Mouse (Mus musculus): ENCODE results near the gene Cfap97d1.

The Cfap97d1 gene

DNA sequence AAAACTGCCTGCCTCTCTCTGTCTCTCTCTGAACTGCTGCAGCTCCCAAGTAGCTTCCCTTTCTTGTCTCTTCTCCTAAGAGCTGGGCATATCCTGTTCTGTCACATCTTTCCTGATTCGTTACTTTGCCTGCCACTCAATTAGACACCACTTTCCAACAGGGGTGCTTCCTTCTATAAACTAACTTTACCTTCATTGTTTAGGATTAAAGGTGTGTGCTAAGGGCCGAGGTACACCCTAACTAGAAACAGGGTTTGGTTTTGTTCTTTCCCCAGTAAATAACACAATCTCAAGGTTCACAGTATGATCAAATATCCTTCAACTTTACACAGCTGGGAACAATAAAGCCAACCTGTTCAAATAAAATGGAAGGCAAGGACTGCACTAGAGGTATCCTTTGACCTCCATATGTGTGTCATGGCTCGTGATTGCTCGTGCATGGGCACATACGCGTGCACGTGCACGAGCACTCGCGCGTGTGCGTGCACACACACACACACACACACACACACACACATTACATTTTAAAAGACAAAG lies 49.0 kb downstream of the Cfap97d1 start:
- intact Hi-C loops (cut with DNase I): no loop called here

DNA sequence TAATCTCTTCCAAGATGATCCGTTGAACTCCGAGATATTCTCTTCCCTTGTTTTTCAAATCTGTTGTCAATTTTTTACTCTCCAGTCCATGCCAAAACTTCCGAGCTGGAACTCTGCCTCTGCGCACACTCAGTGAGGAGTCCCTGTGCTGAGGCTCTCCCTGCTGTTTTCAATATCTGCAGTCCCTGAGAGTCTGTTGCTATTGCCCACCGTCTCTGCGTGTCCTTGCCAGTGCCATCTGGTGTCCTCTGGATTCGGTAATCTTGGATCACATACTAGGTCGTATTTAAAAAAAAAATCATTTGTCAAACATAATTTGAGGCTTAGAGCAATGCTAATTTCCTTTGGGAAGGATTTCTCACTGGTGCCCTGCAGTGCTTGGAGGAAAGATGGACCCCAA lies 50.8 kb downstream of the Cfap97d1 start:
- intact Hi-C loops (cut with DNase I): no loop called here

DNA sequence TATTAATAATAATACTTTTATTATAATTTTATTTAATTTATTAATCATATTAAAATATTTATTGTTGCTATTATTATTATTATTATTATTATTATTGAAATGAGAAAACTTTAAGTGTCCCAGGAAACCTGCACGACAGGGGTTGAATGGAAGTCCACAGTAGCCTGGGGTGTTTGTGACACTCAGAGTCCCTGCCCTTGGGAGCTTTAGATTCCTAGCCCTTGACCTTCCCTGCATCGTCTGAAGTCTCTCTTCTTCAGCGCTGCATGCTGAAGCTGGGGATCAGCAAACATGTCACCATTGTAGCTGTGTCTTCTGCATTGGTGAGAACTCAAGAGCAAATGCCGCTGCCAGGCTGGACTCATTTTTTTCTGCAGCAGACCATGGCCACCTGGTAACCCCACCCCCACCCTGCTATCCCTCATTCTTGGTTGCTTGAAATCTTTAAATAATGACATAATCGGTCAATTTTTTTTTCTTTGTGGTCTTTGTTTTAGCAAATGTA lies 51.4 kb downstream of the Cfap97d1 start:
- intact Hi-C loops (cut with DNase I): no loop called here

DNA sequence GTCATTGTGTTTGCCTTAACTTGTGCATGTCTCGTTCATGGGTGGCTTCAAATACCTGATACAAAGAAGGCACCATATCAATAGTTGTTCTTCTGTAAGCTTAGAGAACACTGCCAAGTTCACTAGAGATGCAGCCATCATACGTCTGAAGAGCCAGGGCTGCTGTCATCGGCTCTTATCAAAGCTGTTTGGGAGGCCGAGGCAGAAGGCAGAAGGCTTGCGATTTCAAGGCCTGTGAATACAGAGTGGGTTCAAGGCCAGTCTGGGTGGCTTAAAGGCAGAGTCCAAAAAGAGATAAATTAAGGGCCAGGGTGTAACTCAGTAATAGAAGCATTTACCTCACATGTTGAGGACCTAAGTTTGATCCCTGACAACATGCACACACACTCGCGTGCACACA lies 52.3 kb downstream of the Cfap97d1 start:
- intact Hi-C loops (cut with DNase I): no loop called here

DNA sequence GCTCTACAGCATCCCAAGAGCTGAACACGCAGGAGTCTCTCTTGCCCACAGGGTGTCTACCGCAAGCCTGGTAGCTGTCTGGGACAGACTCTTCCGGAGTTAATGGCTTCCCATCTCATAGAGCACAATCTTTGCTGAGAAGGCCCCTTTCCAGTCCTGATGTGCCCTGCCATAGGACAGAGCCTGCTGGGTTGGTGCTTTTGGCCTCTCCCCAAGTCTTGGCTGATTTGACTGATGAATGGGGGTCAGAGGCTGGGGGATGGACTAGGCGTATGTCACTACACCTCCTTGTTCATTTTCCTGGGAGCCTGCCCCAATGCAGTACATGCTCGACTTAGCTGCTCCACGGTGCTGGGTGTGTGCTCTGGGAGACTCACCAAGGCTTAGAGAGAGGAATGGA lies 53.7 kb downstream of the Cfap97d1 start:
- intact Hi-C loops (cut with DNase I): no loop called here

DNA sequence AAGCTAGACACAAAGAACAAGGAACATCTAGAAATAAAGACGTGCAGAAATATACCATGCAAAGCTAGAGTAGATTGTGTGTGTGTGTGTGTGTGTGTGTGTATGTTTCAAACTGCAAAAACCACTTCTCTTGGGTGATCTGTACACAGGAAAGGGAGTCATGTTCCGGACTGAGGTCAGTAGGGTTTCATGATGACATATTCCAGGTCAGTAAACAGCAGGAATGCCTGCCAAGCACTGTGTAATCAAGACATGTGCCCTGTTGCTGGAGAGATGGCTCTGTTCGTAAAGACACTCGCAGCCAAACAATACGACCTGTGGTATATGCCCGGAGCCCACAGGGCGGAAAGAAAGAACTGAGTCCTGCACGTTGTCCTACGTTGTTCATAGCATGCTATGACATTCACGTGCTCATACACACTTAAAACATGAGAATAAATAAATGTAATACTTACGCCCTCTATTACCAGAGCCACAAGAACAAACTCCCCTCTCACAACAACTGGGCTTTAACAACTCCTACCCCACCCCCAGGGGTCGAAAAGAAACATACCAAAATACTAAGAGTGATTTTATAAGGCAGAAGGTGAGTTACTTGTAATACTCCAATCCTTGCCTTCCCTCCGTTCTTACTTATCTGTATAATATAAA lies 55.5 kb downstream of the Cfap97d1 start:
- intact Hi-C loops (cut with DNase I): loop anchor here (1.0 to 5.0 kb wide), 2 partner anchors 53 to 117 kb away; no protein-coding TSS in a partner anchor

DNA sequence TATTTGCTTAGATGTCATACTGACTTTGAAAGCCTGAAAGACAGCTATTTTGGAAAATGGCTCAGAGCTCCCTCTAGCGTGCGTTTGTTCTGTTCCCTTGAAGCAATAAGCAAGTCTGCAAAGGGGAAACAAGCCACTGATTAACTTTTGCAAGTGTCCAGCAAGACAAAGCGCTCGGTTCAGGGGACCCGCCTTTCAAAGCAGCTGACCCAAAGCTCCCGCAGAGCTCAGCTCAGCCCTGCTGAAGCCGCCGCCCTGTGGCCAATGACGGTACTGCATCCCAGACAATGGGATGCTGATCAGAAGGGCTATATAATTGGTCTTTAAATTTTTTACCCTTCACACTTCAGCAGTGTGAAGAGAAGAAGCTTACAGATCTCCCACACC lies 56.1 kb downstream of the Cfap97d1 start:
- intact Hi-C loops (cut with DNase I): loop anchor here (5.0 kb wide), 1 partner anchor 118 kb away; no protein-coding TSS in a partner anchor

DNA sequence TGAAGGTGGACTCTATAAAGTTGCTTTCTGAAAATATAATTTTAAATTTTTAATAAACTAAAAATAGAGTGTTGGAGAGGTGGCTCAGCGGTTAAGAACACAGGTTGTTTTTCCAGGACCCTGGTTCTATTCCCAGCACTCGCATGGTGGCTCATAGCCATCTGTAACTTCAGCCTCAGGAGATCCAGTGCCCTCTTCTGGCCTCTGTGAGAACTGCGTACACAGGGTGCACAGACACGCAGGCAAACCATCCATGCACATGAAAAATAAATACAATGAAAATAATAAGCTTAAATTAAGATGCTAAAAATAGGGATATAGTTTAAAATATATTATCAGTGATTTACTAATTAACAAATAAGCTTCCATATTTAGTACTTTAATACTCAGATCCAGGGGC lies 56.6 kb downstream of the Cfap97d1 start:
- intact Hi-C loops (cut with DNase I): loop anchor here (5.0 kb wide), 1 partner anchor 118 kb away; no protein-coding TSS in a partner anchor

DNA sequence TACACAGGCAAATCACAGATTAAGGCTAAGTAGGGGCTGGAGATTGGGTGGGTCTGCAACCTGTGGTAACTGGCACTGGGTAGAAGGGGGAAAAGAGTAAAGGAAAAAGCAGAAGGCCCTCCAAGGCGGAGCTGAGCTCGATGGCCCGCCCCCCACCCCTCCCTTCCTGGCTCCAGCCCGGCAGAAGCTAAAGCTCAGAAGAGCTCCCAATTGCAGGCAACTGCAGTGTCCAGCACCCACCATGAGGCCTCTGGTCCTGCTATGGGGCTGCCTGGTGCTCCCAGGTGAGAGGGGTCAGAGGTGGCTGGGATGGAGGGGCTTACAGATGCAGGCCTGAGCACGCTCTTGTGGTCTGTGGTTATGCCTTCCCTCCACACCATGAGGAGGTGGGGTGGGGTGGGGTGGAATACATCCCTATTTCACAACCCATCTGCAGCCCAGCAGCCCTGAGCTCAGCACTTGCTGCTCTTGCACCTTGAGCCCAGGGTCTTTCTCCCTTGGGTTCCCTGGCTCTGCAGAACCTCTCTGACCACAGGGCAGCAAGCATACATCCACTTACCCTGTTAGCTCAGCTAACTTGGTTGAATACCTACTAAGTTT lies 57.4 kb downstream of the Cfap97d1 start, which contains the start of gene Cd300lg:
Cd300lg (plus strand) TSS at position 160 of the 600 bp plus-strand sequence.
- intact Hi-C loops (cut with DNase I): loop anchor here (5.0 kb wide), 1 partner anchor 119 kb away; no protein-coding TSS in a partner anchor
